Mouse (Mus musculus) brain, adult 2 months (tissue): ENCODE data around the gene Lars2.
A peak's percentile ranks its signal among the peaks of the same experiment; 100 is the strongest.
"Not testable (repeated sequence)": the region's sequence is repeated elsewhere in the genome, so short reads cannot be mapped to it uniquely, and the experiment has no call there.

Experiments used
- DNase-seq: peaks from one replicate; pipeline ENCODE4 v3.0.0; 2011; ENCODE audit warnings: low read depth, low spot score

The Lars2 gene

DNA sequence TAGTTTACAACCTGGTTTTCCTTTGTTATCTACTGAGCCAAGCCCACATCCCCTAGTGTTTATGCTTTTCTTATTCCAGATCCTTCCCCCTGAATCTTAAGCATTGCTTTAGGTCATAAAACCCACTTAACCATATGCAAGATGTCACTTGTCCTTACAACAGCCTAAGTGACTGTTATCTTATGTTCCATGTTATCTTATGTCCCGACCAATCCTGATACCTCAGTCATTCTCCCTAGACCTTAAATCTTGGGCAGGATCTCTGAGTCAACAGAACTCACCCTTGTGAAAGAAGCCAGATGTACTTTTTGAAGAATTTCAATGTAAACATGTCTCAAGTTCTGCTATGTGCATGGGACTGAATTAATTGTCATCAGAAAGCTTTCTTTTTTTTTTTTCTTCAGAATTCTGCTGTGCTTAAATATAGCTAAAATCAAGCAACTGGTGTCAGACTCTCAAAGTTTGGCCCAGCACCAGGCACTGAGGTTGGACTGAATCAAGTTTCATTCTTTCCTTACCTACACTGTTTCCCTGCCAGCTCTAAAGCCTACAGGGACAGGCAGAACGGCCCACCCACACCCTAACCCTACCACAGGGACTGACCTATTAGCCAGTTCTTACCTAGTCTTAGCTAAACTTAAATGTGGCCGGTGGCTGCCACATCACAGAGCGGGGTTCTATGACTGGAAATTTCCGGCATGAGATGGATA lies 24.6 kb downstream of the Lars2 start:
- no peak for DNase-seq

DNA sequence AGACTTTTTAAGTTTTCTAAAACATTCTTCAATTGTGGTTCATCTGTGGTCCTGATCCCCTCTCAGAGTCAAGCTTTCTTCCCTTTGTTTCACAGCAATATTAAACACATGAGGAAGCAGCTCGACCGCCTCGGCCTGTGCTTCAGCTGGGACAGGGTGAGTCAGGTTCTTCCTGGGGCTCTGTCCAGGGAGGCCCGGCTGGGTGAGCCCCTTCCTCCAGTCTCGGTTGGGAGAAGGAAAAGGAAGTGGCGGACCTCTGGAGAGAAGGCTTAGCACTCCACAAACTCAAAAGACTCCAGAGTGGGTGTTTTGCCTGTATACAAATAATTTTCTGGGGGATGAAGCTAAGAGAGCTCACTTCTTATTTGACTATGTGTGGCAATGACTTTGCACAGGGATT lies 28.1 kb downstream of the Lars2 start:
- DNase-seq = no peak

DNA sequence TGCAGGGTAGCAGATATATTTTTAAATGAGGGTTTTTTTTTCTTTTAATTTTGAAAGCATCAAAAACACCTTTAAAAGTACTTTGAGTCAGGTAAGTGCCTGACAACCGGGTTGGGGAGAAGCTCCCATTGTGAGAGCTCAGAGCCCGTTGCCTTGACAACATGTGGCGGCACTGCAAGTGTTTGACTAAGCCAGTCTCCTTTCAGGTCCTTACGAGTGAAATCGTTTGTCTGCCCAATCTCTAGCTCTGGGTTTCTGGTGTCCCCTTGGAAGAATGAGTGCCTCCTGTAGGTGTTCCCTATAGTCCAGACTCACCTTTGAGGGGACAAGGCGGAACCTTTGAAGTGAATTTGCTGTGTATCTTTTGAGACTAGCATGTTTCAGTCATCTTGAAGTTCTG lies 31.0 kb downstream of the Lars2 start:
- peak; percentile 71 for DNase-seq

DNA sequence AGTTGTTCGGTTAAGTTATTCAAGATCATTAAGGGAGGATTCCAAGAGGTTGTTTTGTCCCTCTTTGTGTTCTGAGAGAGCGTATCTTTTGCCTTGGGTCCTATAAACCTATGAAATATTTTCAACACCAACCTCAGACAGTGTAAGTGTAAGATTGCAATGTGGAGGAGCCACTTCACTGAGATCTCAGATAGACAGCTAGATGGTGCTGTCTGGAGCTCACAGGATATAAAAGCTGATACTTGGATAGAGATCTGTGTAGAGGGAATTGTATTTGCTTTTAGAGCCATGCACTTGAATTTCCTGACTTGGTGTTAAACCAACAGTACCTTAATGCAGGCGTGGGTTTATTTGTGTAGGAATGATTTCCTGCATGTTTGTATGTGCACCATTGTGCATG lies 35.5 kb downstream of the Lars2 start:
- peak; percentile 51 for DNase-seq

DNA sequence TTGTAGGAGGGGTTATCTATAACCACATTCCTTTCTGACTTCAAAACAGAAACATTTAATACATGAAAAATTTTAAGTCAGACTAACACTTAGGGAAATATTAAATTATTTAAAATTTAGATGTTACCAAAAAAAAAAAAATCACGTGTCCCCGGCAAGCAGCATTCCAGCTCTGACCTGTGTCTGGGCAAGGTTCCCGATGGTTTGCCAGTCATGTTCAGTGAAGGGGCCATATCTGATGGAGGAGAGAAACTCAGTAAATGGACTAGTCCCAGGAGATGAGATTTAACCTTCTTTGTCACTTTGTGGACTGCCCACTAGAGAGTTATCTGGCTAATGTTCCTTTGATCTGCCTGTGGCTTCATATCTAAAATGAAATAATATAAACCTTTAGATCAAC lies 36.3 kb downstream of the Lars2 start:
- DNase-seq = peak; percentile 46

DNA sequence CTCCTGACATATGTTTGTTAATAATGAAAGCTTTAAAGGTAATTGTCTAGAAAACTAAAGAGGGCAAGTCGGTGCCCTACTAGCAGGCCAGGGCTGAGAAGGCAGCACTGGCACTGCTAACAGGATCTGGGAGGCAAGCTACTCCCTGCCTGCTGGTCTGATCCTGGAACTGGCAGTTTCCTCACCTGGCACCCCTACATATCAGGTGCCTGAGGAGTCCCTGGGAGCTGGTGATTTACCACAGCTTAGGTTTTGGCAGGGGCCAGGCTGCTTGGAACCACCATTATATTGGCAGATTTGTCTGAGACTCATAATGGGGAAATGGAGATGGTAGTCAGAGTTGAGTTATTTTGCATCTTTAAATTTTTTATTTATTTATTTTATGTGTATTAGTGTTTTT lies 38.5 kb downstream of the Lars2 start:
- peak; percentile 52 for DNase-seq

DNA sequence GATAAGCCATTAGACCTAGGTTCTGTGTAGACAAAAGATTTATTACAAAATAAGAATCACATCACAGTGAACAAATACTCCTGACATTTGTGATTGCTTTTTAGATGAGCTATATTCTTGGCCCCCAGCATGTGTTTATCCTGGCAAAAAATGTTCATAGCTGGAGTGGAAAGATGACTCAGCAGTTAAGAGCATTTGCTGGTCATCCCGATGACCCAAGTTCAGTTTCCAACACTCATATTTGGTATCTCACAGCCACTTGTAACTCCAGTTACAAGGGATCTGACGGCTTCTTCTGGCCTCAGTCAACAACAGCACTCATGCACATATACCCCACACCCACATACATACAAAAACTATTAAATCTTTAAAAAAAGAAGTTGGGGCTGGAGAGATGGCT lies 42.0 kb downstream of the Lars2 start:
- DNase-seq = no peak

DNA sequence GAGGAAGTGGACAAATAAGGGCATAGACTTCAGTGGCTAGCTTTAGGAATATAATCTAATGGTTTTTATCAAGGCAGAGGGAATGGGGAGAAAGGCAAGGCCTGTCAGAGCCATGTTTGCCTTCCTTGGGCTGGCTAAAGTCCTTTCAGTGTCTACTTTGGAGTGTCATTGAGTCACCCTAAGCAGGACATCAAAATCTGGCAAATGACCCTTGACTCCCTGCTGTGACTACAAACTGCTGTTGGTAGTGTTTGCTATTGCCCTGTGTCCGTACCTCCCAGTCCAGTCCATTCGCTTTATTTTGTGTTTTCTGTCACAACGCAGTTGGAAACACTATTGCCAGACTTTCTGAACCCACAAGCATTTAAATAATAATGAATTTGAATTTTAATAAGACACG lies 63.1 kb downstream of the Lars2 start:
- no peak for DNase-seq

DNA sequence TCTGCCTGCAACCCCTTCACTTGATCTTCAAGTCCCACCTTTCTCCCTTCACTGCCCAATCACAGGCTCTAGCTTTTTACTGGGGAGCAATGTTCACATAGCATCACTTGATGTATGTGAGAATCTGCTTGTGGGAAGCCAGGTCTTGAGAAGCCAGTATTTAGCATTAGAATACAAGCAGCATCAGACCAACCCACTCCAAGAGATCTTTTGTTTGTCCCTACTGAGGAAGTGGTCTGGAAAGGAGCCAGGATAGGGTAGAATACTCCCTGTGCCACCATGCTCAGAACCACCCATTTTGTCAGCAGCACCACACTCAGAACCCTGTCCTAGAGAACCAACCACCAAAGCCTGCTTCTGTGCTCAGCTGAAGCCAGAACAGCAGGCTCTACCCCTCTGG lies 64.2 kb downstream of the Lars2 start:
- peak; percentile 53 for DNase-seq

DNA sequence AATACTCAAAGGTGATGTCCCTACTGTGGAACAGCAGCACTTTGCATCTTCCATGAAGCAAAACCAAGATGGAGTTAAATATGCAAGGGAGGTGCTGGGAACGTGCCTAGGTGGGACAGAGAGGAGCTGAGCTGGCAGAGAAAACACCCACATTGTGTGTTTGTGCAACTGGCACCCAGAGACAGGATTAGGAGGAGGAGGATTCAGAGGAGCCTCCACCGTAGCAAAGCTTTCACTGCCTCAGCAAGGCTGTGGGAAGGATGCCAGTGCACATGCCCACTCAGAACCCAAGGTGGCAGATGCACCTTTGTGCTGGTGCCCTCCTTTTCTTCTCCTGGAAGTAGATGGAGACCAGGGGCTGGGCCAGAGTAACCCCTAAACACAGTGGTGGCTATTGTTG lies 71.5 kb downstream of the Lars2 start:
- DNase-seq = peak; percentile 84

DNA sequence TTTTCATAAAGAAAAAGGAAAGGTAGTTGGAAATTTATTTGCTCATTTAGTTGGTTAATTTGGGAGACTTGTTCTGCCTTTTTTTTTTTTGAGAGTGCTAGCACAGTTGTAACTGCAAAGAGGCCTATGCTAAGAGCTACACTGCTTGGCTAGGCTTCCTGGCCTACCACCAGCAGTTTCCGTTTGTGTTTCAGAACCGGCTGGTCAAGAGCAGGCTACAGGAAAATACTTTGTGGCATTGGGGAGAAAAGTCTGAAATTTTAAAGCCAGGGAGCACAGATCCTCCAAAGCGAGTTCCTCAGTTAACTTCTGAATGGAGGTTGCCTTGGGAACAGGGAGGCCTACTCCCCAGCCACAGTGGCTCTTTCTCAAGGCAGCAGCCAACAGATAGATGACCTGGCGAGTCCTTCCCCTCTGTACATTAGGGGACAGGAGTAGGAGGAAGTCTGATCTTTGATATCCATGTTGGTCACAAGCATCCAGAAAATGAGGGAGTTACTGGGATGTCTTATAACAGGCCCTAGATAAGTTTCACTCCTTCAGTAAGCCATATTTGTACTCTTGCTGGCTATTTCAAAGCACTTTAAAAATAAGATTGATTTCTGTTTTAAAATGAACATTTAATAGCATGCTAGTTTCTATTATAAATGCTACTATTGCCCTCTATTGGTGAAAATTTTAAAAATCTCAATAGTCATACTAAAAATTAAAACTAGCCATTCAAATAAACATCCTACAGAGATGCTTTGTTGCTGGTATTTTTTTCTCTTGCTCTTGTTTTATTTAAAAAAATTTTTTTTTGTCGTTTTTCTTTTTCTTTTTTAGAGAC lies 73.7 kb downstream of the Lars2 start:
- no peak for DNase-seq

DNA sequence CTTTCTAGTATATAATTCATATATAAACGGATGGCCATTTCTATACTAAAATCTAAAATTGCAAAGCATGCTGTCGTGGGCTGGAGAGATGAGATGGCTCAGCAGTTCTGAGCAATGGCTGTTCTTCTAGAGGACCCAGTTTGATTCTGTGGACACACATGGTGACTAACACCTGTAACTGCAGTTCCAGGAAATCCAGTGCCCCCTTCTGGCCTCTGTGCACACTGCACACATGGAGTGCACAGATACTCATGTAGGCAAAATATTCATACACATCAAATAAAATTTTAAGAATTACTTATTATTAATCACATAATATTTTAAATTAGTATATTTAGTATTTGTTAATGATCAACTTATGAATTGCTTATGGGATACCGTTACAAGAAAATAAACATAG lies 80.4 kb downstream of the Lars2 start:
- DNase-seq = not testable (repeated sequence)

DNA sequence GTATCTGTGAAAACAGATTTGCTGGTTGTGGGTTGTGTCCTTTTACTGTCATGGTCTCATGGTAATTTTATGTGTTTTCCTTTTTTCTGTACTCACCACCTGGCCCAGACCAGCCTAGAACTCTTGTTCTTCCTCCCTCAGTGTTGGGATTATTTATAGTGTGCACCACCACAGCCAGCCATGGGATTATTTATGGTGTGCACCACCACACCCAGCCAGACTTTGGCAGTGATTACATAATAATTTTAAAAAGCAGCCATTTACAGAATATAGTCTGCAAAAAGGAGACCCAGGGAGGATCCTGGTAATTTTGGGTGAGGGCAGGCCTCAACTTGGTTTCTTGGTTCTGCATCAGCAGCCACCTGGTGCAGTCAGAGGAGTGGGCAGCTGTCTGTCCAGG lies 81.9 kb downstream of the Lars2 start:
- DNase-seq = peak; percentile 32

DNA sequence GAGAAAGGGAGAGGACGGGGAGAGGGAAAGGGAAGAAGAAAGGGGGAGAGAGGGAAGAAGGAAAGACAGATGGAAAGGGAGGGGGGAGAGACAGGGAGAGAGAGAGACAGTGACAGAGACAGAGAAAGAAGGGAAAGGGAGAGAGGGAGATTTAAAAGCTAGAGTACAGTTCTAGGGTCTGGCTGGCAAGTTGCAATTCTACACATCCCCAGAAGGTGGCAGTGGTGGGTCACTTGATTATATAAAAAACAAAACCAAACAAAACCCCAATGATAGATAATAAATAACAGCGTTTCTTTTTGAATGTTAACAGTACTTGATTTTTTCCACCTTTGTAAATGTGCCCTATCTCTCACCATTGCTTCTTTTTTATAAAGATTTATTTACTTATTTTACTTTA lies 83.4 kb downstream of the Lars2 start:
- DNase-seq = peak; percentile 48

DNA sequence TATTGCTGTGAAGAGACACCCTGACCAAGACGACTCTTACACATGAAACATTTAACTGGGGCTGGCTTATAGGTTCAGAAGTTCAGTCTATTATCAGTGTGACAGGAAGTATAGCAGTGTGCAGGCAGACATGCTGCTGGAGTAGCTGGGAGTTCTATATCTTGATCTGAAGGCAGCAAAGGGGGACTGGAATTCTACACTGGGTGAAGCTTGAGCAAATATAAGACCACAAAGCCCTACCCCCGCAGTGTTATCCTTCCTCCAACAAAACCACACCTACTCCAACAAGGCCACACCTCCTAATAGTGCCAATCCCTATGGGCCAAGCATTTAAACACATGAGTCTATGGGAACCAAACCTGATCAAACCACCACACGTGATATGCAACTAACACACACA lies 85.0 kb downstream of the Lars2 start:
- no peak for DNase-seq

DNA sequence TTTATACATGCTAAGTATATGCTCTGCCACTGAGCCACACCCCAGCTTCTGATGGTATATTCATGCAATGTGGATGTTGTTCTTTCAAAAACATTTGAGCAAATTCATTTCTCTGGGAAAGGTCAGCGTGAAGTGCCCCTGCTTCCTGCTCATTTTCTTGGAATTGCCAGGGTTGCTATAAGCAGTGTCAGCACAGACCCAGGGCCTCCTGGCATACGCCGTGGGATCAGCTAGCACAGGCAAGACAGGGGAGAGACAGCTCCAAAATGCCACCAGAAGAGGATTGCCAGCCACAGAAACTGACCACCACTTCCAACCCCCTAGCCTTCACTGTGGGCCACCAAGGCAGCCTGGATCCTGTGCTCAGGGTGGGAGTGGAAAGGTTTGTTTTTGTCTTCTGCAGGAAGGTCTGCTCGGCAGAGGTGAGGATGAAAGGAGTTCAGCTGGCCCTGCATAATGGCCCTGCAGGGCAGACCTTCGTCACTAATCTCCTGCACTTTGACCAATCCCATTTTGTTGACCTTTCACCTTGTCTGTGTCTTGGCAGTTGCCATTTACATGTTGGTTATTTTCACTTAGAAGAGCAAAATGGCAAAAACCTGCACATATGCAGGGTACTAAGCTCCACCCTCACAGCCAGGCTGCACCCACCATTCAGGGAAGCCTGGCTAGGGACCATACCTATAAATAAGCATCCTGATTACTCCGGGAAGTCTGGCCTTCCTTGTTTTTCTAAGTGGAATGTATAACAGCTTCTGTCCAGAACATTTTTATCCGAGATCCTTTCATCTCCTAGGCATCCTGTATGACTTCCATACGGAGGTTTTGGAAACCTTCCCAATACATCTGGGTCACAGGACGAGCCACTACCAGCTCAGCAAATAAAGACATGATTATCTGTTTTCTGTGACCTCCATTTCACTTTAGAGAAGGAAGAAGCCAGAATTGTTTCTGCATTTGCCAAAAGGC lies 90.2 kb downstream of the Lars2 start:
- peak; percentile 56 for DNase-seq

DNA sequence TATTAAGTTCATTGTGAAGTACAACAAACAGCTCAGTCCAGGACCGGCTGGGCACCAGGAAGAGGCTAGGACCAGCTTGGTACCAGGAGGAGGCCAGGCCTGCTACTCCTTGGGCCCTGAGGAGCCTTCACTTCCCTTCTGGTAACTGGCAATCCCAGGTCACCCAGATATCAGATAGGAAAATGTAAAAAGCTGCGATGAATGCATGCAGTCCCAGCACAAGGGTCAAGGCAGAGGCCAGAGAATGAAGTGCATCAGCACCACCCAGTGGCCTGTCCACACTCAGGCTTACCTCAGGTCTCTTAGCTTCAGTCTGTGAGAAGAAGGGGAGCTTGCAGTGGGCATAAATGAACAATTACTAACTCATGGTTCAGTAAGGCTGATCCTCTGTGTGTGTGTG lies 90.9 kb downstream of the Lars2 start:
- peak; percentile 71 for DNase-seq

DNA sequence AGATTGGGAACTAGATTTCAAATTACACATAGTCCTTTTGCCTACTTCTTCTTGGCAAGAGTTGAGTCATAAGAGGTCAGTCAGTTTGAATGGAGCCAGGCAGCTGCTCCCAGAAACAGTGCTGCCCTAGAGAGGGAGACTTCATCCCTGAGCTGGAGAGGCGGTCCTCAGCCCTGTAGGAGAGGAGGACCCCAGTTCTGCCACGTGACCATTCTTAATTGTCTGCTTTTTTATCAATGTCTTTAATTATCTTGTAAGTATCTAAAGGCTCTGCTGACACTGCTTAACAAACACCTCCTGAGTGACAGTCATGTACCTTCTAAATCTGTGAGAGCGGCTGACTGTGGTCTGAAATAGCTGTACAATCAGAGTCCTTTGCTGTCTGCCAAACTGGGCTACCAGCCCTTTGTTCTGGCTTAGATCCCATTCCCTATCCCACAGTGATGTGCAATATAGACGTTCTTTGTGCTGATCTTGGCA lies 100.5 kb downstream of the Lars2 start:
- DNase-seq = peak; percentile 87

DNA sequence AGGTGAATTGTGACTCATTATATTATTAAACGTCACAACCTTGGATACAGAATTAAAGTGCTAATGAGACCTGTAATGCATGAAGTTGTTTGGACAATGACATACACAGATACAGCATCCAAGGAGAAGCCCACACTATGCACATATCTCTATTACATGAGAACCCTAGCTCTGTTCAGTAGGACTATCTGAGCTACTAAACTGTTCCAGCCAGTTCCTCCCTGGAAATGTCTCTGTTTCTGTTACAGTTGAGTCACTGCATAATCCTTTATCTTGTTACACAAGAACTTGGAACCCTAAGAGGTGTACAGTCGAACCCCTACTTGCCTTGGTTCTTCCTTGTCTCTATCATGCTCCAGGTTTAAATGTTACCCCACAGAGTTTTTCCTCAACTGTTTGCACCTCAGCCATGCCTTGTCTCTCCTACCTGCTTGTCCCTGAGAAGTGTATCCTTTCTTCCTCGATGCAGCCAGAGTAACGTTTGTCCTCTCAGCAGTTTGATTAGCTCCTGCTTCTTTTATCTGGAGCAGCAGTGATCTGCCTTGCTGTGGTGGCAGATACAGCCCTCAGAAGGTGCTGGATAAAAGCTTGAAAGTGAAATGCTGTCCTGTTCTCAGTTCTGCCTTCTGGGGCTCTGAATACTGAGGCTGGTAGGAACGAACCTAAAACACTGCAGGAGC lies 101.8 kb downstream of the Lars2 start:
- no peak for DNase-seq

DNA sequence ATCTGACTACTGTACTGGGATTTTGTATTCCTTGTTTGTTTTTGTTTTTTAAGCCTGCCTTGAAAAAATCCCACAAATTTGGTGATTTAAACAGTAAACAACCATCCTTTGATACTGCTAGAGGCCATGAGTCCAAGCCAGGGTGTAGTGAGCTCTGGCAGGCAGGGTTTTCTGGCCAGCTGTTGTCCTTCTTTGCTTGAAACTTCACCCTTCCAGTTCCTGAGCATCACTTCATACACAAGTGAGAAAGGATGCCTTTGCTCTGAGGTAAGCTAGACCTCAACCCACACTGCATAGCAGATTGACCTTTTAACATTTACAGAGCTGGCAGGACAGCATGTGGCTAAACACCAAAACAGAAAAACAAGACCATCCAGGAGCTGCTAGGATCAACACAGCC lies 102.4 kb downstream of the Lars2 start:
- no peak for DNase-seq

DNA sequence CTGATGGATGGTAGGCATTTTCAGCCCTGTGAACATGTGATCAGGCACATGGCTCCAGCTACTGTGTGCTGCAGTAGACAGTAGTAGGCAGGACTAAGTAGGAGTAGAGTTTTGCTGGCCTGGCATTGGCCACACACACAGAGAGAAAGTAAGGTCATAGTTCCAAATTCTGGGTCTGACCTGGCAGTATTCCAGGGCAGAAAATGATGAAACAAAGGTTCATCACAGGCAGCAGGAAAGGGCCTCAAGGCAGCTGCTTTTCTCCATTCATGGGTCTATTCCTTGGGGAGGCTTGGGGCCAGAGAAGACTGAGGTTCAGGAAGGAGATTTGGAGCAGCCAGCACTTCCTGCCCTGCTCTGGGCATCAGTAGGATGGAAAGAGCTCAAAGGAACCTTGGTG lies 106.7 kb downstream of the Lars2 start:
- DNase-seq = peak; percentile 17
